Mouse (Mus musculus) lung, embryonic 14.5 days (tissue): Measurements from ENCODE around the gene Cfap61. TPM values are rescaled to one million over a fixed set of nuclear protein-coding genes. Genes with fewer than 3 reads are reported as not detected.
A peak's percentile ranks its signal among the peaks of the same experiment; 100 is the strongest.
"Not testable (repeated sequence)": the region's sequence is repeated elsewhere in the genome, so short reads cannot be mapped to it uniquely, and the experiment has no call there.

Source experiments
- ATAC-seq: fragments of 200-750 bp; cut with Nextera tagmentation; 2 replicates; pipeline ENCODE4 v1.8.0; 2017; ENCODE audit warnings: mild to moderate bottlenecking, moderate TSS enrichment, moderate library complexity; ENCODE audit not compliant: insufficient read depth
- DNase-seq: peaks from one replicate; pipeline ENCODE4 v3.0.0-alpha.2; 2015
- H3K27ac ChIP-seq: fragments of 300-500 bp; sonication (generic); 2 replicates; pipeline ENCODE4 v1.5.1; 2014; ENCODE audit warnings: low read depth, mild to moderate bottlenecking, moderate library complexity
- H3K27me3 ChIP-seq: fragments of 300-500 bp; sonication (generic); 2 replicates; pipeline ENCODE4 v1.6.1; 2014; ENCODE audit warnings: low read length, control low read depth; ENCODE audit not compliant: insufficient read depth
- H3K36me3 ChIP-seq: fragments of 300-500 bp; sonication (generic); 2 replicates; pipeline ENCODE4 v1.6.1; 2014; ENCODE audit warnings: control low read depth; ENCODE audit not compliant: insufficient read depth
- H3K4me1 ChIP-seq: fragments of 300-500 bp; sonication (generic); 2 replicates; pipeline ENCODE4 v1.6.1; 2014; ENCODE audit warnings: antibody characterized with exemption, control low read depth; ENCODE audit not compliant: insufficient read depth
- H3K4me2 ChIP-seq: fragments of 300-500 bp; sonication (generic); 2 replicates; pipeline ENCODE4 v1.6.1; 2014; ENCODE audit warnings: mild to moderate bottlenecking
- H3K4me3 ChIP-seq: fragments of 300-500 bp; sonication (generic); 2 replicates; pipeline ENCODE4 v1.5.1; 2014; ENCODE audit warnings: low read depth, low read length
- H3K9ac ChIP-seq: fragments of 300-500 bp; sonication (generic); 2 replicates; pipeline ENCODE4 v1.6.1; 2014
- H3K9me3 ChIP-seq: fragments of 300-500 bp; sonication (generic); 2 replicates; pipeline ENCODE4 v1.6.1; 2016; ENCODE audit warnings: low read depth, low read length, control low read depth
- CTCF ChIP-seq: IDR thresholded peaks from 2 replicates; pipeline ENCODE4 v1.5.1; 2016; ENCODE audit warnings: antibody characterized with exemption, low read depth
- WGBS: fragments of 180-500 bp; shearing (Covaris S2); extraction: QIAGEN DNeasy Blood & Tissue Kit; methylation state at CpG from one replicate; pipeline ENCODE4 v1.1.7; 2014; 5-methylcytosine and 5-hydroxymethylcytosine counted together
- polyA plus RNA-seq: library from polyadenylated mRNA; unstranded; fragments of >200 nt; fragmentation: Nextera tagmentation; extraction: Ambion mirVana; gene quantifications from 2 replicates; pipeline ENCODE4 v1.2.1, GENCODE M21; 2014

Cfap61 gene
- polyA plus RNA-seq, 1 experiment from 2014 or later = not detected

DNA sequence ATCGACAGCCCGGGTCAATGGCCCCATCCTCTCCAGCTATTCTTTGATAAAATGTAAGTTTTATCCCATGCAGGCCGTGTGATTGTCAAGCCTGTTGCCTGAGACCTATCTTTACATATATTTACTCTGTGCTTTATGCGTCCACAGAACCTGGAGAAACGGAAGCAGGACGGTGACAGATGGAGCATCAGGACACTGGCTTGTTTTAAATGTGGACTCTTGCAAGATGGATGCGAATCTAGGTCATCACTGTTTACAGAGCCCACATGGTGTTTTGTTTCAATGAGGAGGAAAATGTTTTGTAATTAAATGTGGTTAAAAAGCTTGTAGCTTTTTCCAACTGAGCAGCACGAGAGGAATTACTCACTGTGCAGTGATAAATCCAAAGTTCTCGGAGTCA, 36.5 kb upstream of the Cfap61 start:
- H3K9ac ChIP-seq = no peak overlapping the region
- DNase-seq (no peak), ATAC-seq (no peak)
- no peak overlapping the region for H3K4me2 ChIP-seq
- TF ChIP-seq CTCF = no peak
- H3K27ac ChIP-seq = no peak overlapping the region
- no peaks in the 10 kb centered on the region for H3K27me3 ChIP-seq
- no peaks in the 10 kb centered on the region for H3K9me3 ChIP-seq
- H3K4me3 ChIP-seq = no peak overlapping the region
- no peaks in the 10 kb centered on the region for H3K4me1 ChIP-seq
- H3K36me3 ChIP-seq = no peaks in the 10 kb centered on the region
- WGBS = 55% methylated on average over 9 of the region's 9 CpGs

DNA sequence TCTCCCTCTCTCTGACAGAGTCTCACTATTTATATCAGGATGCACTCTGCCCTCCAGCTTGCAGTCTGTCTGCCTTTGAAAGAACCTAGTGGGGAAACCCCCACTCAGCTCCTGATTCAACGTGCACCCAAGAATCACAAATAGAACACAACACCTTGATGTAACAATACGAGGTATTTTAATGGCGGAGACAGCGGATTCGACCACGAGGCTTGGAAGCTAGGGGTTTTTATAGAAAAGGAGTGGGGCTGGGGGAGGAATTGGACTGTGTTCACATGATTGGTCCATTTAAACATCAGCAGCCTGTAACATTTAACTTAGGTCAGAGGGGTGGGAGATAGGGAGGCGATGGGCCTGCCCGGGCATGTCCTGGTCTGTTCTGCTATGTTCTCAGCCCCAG, 34.3 kb upstream of the Cfap61 start:
- DNase-seq, H3K4me3 ChIP-seq, H3K9me3 ChIP-seq, H3K27me3 ChIP-seq, H3K4me2 ChIP-seq, H3K9ac ChIP-seq, H3K27ac ChIP-seq, H3K36me3 ChIP-seq, H3K4me1 ChIP-seq, ATAC-seq: not testable (repeated sequence)
- WGBS = 66% methylated on average over 7 of the region's 8 CpGs

DNA sequence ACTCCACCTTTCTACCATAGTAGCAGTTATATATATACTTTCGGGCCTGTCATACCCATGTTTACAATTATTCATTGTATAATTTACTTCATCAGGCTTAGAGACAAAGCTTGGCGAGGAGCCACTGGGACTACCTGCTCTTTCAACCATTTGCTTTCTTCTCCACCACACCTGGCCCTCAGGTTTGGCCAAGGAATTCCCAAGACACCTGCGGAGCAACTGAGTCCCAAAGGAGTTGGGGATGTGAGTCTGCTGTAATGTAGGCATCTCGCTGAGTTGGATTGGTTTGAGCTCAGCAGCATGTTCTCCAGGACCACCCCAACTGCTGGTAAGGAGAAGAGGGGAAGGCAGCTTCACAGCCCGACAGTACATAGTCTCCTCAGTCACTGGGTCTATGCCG, 32.7 kb upstream of the Cfap61 start, which contains the start of gene Naa20:
Gene Naa20 (plus strand): TSS at position 239 of the 400 bp plus-strand sequence.
- 81% methylated on average over 6 of the region's 6 CpGs for WGBS
- Histone ChIP-seq H3K27me3 (no peaks in the 10 kb centered on the region), H3K4me2 (peak within 1 kb of the TSS; percentile 80), H3K36me3 (peaks cover 7% of the 10 kb centered on the region; the same call in 1 of the 2 replicates), H3K9me3 (no peaks in the 10 kb centered on the region), H3K4me1 (0 out of 2 replicates have a peak, but pooled peaks cover 7% of the 10 kb centered on the region), H3K27ac (no peak within 1 kb of the TSS), H3K4me3 (peak within 1 kb of the TSS; percentile 95; the same call in 1 of the 2 replicates), H3K9ac (no peak within 1 kb of the TSS)
- ATAC-seq (no peak), DNase-seq (no peak)
- TF ChIP-seq CTCF = no peak

- ATAC-seq (peak; percentile 96), DNase-seq (peak; percentile 96)
- Histone ChIP-seq H3K27me3 (no peaks in the 10 kb centered on the region), H3K27ac (peak overlapping the region; percentile 87), H3K4me2 (peak overlapping the region; percentile 80), H3K4me1 (0 out of 2 replicates have a peak, but pooled peaks cover 7% of the 10 kb centered on the region), H3K9me3 (no peaks in the 10 kb centered on the region), H3K4me3 (peak overlapping the region; percentile 95), H3K9ac (peak overlapping the region; percentile 95), H3K36me3 (peaks cover 18% of the 10 kb centered on the region)
- TF ChIP-seq CTCF = peak; percentile 65
- WGBS = under 1% methylated on average over 68 of the region's 68 CpGs
Observed at GRCm38 (mm10) chr2:145903061-145903901, 31.3 kb upstream of the Cfap61 start.

- no peak for TF ChIP-seq CTCF
- ATAC-seq (no peak), DNase-seq (no peak)
- WGBS = 31% methylated on average over 12 of the region's 12 CpGs
- Histone ChIP-seq H3K9me3 (no peaks in the 10 kb centered on the region), H3K27me3 (no peaks in the 10 kb centered on the region), H3K9ac (peak overlapping the region; percentile 95), H3K4me3 (peak overlapping the region; percentile 95), H3K27ac (no peak overlapping the region), H3K4me1 (0 out of 2 replicates have a peak, but pooled peaks cover 7% of the 10 kb centered on the region), H3K36me3 (peaks cover 25% of the 10 kb centered on the region), H3K4me2 (peak overlapping the region; percentile 80)
Observed at GRCm38 (mm10) chr2:145903983-145904616, 30.5 kb upstream of the Cfap61 start.

DNA sequence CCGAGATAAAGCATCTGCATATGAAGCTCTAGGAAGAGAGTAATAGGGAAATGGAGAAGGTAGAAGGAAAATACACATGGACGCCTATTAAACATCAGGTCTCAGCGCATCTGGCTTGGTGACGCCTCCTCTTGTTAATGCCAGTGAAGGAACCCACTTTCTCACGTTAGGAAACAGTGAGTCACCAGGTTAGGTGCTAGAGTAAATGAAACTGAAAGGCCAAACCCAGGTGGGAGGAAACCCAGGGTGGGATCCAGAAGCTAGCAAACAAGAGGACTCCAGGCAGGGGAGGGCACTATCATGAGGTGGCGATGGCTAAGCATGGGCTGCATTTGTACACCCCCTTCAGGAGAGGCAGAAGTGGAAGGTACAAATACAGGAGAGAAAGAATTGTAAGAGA, 29.4 kb upstream of the Cfap61 start:
- H3K27me3 ChIP-seq = no peaks in the 10 kb centered on the region
- H3K4me2 ChIP-seq = peak overlapping the region; percentile 80; the same call in 1 of the 2 replicates
- no peak overlapping the region for H3K4me3 ChIP-seq
- ATAC-seq (no peak), DNase-seq (no peak)
- H3K4me1 ChIP-seq = 0 out of 2 replicates have a peak, but pooled peaks cover 7% of the 10 kb centered on the region
- H3K9ac ChIP-seq = no peak overlapping the region; the same call in 1 of the 2 replicates
- H3K27ac ChIP-seq = no peak overlapping the region
- WGBS = 75% methylated on average over 6 of the region's 6 CpGs
- peaks cover 32% of the 10 kb centered on the region for H3K36me3 ChIP-seq
- H3K9me3 ChIP-seq = no peaks in the 10 kb centered on the region
- no peak for TF ChIP-seq CTCF

DNA sequence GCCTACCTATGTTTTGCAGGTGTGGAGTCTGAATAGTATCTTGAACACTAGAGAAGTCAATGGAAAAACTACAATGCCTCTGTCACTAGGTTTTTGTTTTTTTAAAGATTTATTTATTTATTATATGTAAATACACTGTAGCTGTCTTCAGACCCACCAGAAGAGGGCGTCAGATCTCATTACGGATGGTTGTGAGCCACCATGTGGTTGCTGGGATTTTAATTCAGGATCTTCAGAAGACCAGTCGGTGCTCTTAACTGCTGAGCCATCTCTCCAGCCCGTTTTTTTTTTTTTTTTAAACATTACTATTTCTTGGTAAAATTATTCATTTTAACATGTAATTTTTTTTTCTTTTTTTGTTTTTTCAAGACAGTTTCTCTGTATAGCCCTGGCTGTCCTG, 28.7 kb upstream of the Cfap61 start:
- 39% methylated on average over 4 of the region's 4 CpGs for WGBS
- peak; percentile 30 for TF ChIP-seq CTCF
- H3K4me1 ChIP-seq, ATAC-seq, H3K27ac ChIP-seq, H3K4me3 ChIP-seq, H3K27me3 ChIP-seq, H3K4me2 ChIP-seq, H3K9me3 ChIP-seq, H3K9ac ChIP-seq, DNase-seq: not testable (repeated sequence)
- peaks cover 39% of the 10 kb centered on the region for H3K36me3 ChIP-seq
